Mouse (Mus musculus): ENCODE results near the gene Arpp21. TPM values are rescaled to one million over a fixed set of nuclear protein-coding genes. Genes with fewer than 3 reads are reported as not detected.

Arpp21 gene
- total RNA-seq, 2 experiments from 2014 or later = 9.5 to 25.4 TPM

DNA sequence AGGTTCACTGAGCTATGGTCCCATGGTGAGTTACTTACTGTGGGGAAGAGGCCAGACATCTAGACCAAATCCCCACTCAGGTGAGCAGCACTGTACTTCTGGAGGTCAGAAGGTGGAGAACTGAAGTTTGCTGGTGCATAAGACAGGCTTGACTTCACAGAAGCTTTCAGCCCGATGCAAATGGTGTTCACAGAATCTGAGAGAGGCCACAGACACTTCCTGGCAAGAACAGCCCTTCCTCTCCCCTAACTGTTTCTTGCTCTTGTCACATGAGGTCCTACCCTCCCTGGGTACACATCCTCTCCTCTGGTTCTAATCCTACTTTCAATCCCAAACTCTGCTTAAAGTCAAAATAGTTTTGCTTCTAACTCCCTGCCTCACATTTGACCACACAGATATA is 9.2 kb downstream of the Arpp21 start:
- no peak overlapping the region for H3K4me3 ChIP-seq
- peak overlapping the region; percentile 56 for H3K27ac ChIP-seq
- DNase-seq = no peak
- no peak for TF ChIP-seq CTCF (IDR thresholded peaks at IDR 0.05)
- intact Hi-C loops (cut with DNase I) = no loop called here

GRCm38 (mm10) chr9:112225046-112225445 is 10.7 kb downstream of the Arpp21 start:
- DNase-seq = no peak
- no peak overlapping the region for H3K4me3 ChIP-seq
- H3K27ac ChIP-seq = peak overlapping the region; percentile 66
- intact Hi-C loops (cut with DNase I) = no loop called here
- TF ChIP-seq CTCF (IDR thresholded peaks at IDR 0.05) = no peak

DNA sequence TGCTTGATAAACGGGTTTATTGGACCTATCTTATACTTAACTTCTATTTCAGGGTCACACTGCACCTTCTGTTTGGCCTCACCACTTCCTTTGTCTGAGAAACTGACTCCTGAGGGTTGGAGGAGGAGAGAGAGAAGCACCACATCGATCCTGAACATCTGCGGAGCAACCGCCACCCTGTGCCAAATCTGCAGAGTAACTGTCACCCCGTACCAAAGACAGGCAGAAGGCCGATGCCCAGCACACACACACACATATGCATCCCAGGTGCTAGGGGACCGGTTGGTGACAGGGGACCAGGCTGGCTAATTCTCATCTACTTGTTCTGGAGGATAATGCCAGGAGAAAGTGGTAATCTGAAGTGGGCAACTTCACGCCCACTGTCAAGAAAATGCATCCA is 16.4 kb downstream of the Arpp21 start:
- no peak overlapping the region for H3K27ac ChIP-seq
- intact Hi-C loops (cut with DNase I) = no loop called here
- TF ChIP-seq CTCF (IDR thresholded peaks at IDR 0.05) = no peak
- no peak overlapping the region for H3K4me3 ChIP-seq
- DNase-seq = no peak

DNA sequence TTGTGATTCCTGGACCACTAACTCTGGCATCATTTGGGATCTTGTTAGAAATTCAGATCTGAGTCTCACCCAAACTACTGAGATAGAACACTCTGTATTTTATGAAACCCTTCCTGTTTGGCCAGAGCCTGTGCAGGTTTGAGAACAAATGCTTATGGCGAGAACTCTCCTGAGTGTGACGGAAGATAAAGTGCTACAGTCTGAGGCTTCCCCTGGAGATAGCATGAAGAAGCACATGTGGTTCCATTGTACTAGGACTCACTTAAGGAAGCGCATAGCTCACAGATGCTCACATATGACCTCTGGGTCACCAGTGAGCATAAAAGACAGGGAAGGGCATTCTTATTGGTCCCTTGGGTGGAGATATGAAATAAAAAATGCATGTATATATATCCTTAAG is 17.5 kb downstream of the Arpp21 start:
- H3K4me3 ChIP-seq = no peak overlapping the region
- no peak for TF ChIP-seq CTCF (IDR thresholded peaks at IDR 0.05)
- DNase-seq = no peak
- H3K27ac ChIP-seq = no peak overlapping the region
- intact Hi-C loops (cut with DNase I) = no loop called here

GRCm38 (mm10) chr9:112217161-112217560 is 18.6 kb downstream of the Arpp21 start:
- no peak for DNase-seq
- no peak for TF ChIP-seq CTCF (IDR thresholded peaks at IDR 0.05)
- Histone ChIP-seq H3K4me3 (no peak overlapping the region), H3K27ac (no peak overlapping the region)
- intact Hi-C loops (cut with DNase I) = no loop called here

GRCm38 (mm10) chr9:112215030-112215806 is 20.5 kb downstream of the Arpp21 start:
- Histone ChIP-seq H3K27ac (no peak overlapping the region), H3K4me3 (no peak overlapping the region)
- no peak for DNase-seq
- TF ChIP-seq CTCF (IDR thresholded peaks at IDR 0.05) = no peak
- intact Hi-C loops (cut with DNase I) = no loop called here

GRCm38 (mm10) chr9:112213411-112214255 is 22.1 kb downstream of the Arpp21 start:
- Histone ChIP-seq H3K27ac (peak overlapping the region; percentile 88), H3K4me3 (peak overlapping the region; percentile 13; the same call in 1 of the 2 replicates)
- peak; percentile 30; the same call in 1 of the 2 replicates for TF ChIP-seq CTCF (IDR thresholded peaks at IDR 0.05)
- DNase-seq = peak; percentile 58
- intact Hi-C loops (cut with DNase I) = no loop called here

DNA sequence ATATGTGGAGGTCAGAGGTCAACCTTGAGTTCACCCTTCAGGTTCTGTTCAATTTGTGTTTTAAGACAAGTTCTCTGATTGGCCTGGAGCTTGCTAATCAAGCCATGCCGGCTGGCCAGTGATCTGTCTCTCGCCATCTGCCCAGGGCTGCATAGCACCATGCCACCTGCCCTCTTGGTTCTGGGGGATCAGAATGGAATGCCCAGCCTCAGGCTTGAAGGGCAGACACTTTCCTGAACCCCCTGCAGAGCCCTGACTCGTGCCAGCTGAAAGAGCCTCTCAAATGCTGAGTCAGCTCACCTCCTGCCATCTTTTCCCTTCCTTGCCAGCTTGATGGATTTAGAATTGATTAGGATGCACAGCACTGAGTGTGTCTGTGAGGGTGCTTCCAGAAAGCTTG is 25.9 kb downstream of the Arpp21 start:
- Histone ChIP-seq H3K27ac (no peak overlapping the region), H3K4me3 (no peak overlapping the region)
- intact Hi-C loops (cut with DNase I) = no loop called here
- no peak for TF ChIP-seq CTCF (IDR thresholded peaks at IDR 0.05)
- DNase-seq = no peak

DNA sequence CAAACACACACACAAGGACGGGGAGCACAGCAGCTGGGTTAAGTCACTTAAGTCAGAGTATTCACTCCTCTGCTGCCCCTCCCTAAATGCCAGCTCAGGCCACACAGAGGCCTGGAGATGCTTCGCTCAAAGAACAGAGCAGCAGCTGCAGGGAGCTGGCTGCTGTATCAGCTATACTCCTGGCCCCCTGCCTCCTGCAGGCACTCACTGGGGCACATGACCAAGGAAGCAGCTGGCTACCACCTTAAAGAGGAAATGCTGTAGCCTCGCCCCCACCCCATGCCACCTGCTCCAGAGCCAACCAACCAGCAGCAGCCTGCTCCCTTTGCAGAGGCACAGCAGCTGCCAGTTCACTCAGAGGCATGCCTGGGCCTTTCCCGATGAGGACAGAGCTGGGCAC is 28.0 kb downstream of the Arpp21 start:
- DNase-seq = peak; percentile 77
- H3K4me3 ChIP-seq = no peak overlapping the region
- intact Hi-C loops (cut with DNase I) = no loop called here
- H3K27ac ChIP-seq = peak overlapping the region; percentile 65
- TF ChIP-seq CTCF (IDR thresholded peaks at IDR 0.05) = no peak

GRCm38 (mm10) chr9:112198296-112198695 is 37.4 kb downstream of the Arpp21 start:
- intact Hi-C loops (cut with DNase I) = no loop called here
- Histone ChIP-seq H3K4me3 (no peak overlapping the region), H3K27ac (no peak overlapping the region)
- DNase-seq = no peak
- no peak for TF ChIP-seq CTCF (IDR thresholded peaks at IDR 0.05)

GRCm38 (mm10) chr9:112194049-112194448 is 41.7 kb downstream of the Arpp21 start:
- H3K27ac ChIP-seq = no peak overlapping the region
- intact Hi-C loops (cut with DNase I) = no loop called here
- no peak for DNase-seq
- no peak overlapping the region for H3K4me3 ChIP-seq
- no peak for TF ChIP-seq CTCF (IDR thresholded peaks at IDR 0.05)

DNA sequence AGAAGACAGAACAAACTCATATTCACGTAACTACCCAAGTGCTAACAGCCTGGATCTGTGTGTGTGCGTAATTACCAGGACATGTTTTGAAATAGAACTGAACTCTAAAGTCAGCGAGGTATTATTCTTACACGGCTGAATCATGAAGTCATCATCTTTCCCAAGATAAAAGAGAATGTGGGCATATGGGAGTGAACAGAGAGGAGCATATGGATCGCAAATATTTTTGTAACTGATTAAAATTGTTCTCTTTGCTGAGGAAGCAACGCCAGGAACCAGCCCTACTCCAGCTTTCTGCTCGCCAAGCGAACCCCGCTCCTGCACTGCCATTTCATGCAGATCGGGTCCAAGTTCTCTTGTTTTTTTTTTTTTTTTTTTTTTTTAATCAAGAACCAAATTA is 46.3 kb downstream of the Arpp21 start:
- no peak for TF ChIP-seq CTCF (IDR thresholded peaks at IDR 0.05)
- Histone ChIP-seq H3K27ac (no peak overlapping the region), H3K4me3 (no peak overlapping the region)
- no peak for DNase-seq
- intact Hi-C loops (cut with DNase I) = no loop called here

DNA sequence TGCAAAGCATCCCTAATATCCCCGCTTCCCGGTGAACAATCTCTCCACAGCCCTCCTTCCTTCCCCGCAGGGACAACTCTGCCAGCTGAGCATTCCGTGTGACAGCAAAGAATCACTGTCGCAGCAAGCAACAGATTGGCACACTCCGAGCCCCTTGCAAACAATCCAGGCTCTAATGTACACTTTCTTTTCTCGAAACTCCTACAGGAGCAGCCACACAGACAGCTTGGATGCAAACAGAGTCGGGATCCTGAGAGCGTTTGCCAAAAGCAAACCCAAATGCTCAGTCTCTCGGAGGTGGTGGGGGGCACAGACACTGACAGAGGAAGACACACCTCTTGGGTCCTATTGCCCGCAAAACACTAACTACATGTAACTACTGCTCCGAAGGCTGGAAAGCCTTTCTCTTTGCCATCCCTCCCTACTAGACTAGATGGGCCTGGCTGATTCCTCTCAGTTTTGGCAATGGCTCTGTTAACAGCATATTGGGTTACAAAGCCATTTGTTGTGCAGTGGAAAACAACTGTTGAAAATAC is 47.3 kb downstream of the Arpp21 start:
- no peak for DNase-seq
- intact Hi-C loops (cut with DNase I) = no loop called here
- H3K4me3 ChIP-seq = peak overlapping the region; percentile 70
- TF ChIP-seq CTCF (IDR thresholded peaks at IDR 0.05) = no peak
- peak overlapping the region; percentile 71 for H3K27ac ChIP-seq
